Mouse (Mus musculus) lung, embryonic 14.5 days (tissue): Measurements from ENCODE around the gene Dzip1l. TPM values are rescaled to one million over a fixed set of nuclear protein-coding genes. Genes with fewer than 3 reads are reported as not detected.

Experiments used
- ATAC-seq: fragments of 200-750 bp; cut with Nextera tagmentation; 2 replicates; pipeline ENCODE4 v1.8.0; 2017; ENCODE audit warnings: mild to moderate bottlenecking, moderate TSS enrichment, moderate library complexity; ENCODE audit not compliant: insufficient read depth
- DNase-seq: peaks from one replicate; pipeline ENCODE4 v3.0.0-alpha.2; 2015
- H3K27ac ChIP-seq: fragments of 300-500 bp; sonication (generic); 2 replicates; pipeline ENCODE4 v1.5.1; 2014; ENCODE audit warnings: low read depth, mild to moderate bottlenecking, moderate library complexity
- H3K27me3 ChIP-seq: fragments of 300-500 bp; sonication (generic); 2 replicates; pipeline ENCODE4 v1.6.1; 2014; ENCODE audit warnings: low read length, control low read depth; ENCODE audit not compliant: insufficient read depth
- H3K36me3 ChIP-seq: fragments of 300-500 bp; sonication (generic); 2 replicates; pipeline ENCODE4 v1.6.1; 2014; ENCODE audit warnings: control low read depth; ENCODE audit not compliant: insufficient read depth
- H3K4me1 ChIP-seq: fragments of 300-500 bp; sonication (generic); 2 replicates; pipeline ENCODE4 v1.6.1; 2014; ENCODE audit warnings: antibody characterized with exemption, control low read depth; ENCODE audit not compliant: insufficient read depth
- H3K4me2 ChIP-seq: fragments of 300-500 bp; sonication (generic); 2 replicates; pipeline ENCODE4 v1.6.1; 2014; ENCODE audit warnings: mild to moderate bottlenecking
- H3K4me3 ChIP-seq: fragments of 300-500 bp; sonication (generic); 2 replicates; pipeline ENCODE4 v1.5.1; 2014; ENCODE audit warnings: low read depth, low read length
- H3K9ac ChIP-seq: fragments of 300-500 bp; sonication (generic); 2 replicates; pipeline ENCODE4 v1.6.1; 2014
- H3K9me3 ChIP-seq: fragments of 300-500 bp; sonication (generic); 2 replicates; pipeline ENCODE4 v1.6.1; 2016; ENCODE audit warnings: low read depth, low read length, control low read depth
- CTCF ChIP-seq: IDR thresholded peaks from 2 replicates; pipeline ENCODE4 v1.5.1; 2016; ENCODE audit warnings: antibody characterized with exemption, low read depth
- WGBS: fragments of 180-500 bp; shearing (Covaris S2); extraction: QIAGEN DNeasy Blood & Tissue Kit; methylation state at CpG from one replicate; pipeline ENCODE4 v1.1.7; 2014; 5-methylcytosine and 5-hydroxymethylcytosine counted together
- polyA plus RNA-seq: library from polyadenylated mRNA; unstranded; fragments of >200 nt; fragmentation: Nextera tagmentation; extraction: Ambion mirVana; gene quantifications from 2 replicates; pipeline ENCODE4 v1.2.1, GENCODE M21; 2014

Dzip1l gene
- polyA plus RNA-seq, 1 experiment from 2014 or later = 33.1 TPM

DNA sequence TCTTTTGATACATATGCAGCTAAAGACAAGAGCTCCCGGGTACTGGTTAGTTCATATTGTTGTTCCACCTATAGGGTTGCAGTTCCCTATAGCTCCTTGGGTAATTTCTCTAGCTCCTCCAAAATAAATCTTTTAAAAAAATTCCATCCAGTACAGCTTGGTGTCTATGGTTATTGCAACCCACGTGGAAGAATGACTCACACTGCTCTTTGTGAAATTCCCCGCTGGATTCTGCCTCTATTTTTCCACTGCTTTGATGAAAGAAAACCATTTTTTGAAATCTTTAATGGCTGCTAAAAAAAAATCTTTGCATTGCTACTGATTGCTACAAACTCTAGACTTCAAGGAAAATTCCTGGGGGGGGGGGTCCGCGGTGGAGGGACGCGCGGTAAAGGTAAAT lies 9.6 kb upstream of the Dzip1l start:
- Histone ChIP-seq H3K4me1 (no peaks in the 10 kb centered on the region), H3K4me2 (no peak overlapping the region), H3K36me3 (no peaks in the 10 kb centered on the region), H3K9me3 (no peaks in the 10 kb centered on the region), H3K27ac (no peak overlapping the region), H3K4me3 (no peak overlapping the region), H3K27me3 (no peaks in the 10 kb centered on the region), H3K9ac (no peak overlapping the region)
- no peak for ATAC-seq
- 89% methylated on average over 7 of the region's 8 CpGs for WGBS
- TF ChIP-seq CTCF = no peak
- no peak for DNase-seq

DNA sequence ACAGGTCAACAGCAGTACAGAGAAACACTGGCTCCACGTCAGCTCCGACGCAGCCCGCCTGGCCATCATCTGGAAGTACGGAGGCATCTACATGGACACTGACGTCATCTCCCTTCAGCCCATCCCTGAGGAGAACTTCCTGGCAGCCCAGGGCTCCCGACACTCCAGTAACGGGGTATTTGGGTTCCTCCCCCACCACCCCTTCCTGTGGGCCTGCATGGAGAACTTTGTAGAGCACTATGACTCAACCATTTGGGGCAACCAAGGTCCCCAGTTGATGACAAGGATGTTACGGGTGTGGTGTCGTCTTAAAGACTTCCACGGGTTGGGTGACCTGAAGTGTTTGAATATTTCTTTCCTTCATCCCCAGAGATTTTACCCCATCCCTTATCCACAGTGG lies 9.1 kb upstream of the Dzip1l start:
- Histone ChIP-seq H3K4me3 (no peak overlapping the region), H3K36me3 (no peaks in the 10 kb centered on the region), H3K27ac (no peak overlapping the region), H3K4me2 (no peak overlapping the region), H3K9me3 (no peaks in the 10 kb centered on the region), H3K4me1 (no peaks in the 10 kb centered on the region), H3K9ac (no peak overlapping the region), H3K27me3 (no peaks in the 10 kb centered on the region)
- ATAC-seq = no peak
- no peak for TF ChIP-seq CTCF
- 85% methylated on average over 11 of the region's 11 CpGs for WGBS
- no peak for DNase-seq

DNA sequence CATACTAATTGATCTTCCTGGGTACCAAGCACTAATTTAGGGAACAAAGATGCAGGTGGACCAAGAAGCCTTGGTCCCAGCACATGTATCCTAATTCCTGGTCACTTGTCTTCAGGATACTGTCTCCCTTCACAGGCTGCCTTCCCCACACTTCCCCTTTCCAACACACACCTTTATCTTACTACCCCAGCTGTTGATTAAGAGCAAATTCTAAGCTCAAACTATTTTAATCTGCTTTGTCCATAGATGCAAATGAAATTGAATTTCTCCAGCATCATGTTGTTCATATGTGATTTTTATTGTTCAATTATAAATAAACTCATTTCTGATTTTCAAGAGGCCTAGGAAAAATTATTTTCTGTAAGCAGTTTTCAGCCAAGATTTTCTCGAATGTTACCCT lies 7.3 kb upstream of the Dzip1l start:
- H3K9ac ChIP-seq = no peak overlapping the region
- no peaks in the 10 kb centered on the region for H3K27me3 ChIP-seq
- H3K36me3 ChIP-seq = no peaks in the 10 kb centered on the region
- H3K4me1 ChIP-seq = no peaks in the 10 kb centered on the region
- DNase-seq = no peak
- no peaks in the 10 kb centered on the region for H3K9me3 ChIP-seq
- H3K4me3 ChIP-seq = no peak overlapping the region
- ATAC-seq = no peak
- WGBS = 67% methylated on average over 1 of the region's 1 CpGs
- TF ChIP-seq CTCF = no peak
- no peak overlapping the region for H3K4me2 ChIP-seq
- H3K27ac ChIP-seq = no peak overlapping the region

DNA sequence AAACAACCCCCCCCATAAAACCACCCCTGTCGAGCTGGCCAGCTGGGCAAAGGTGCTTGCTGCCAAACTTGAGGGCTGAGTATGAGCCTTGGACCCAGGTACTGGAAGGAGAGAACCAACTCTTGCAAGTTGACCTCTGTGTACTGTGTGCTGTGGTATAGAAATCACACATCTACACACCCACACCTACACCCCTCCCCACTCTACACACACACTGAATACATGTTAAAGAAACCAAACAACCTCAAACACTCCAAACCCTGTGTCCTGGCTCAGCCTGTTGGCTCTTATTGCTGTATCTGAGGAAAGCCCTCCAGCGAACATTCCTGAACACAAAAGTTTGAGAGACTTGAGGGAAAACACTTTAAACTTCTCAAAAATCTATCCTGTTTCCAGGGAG lies 6.3 kb upstream of the Dzip1l start:
- peak; percentile 56 for DNase-seq
- H3K4me3 ChIP-seq = no peak overlapping the region
- WGBS = 26% methylated on average over 2 of the region's 2 CpGs
- no peaks in the 10 kb centered on the region for H3K4me1 ChIP-seq
- no peak overlapping the region for H3K27ac ChIP-seq
- no peaks in the 10 kb centered on the region for H3K27me3 ChIP-seq
- ATAC-seq = peak; percentile 66
- H3K36me3 ChIP-seq = no peaks in the 10 kb centered on the region
- H3K9me3 ChIP-seq = no peaks in the 10 kb centered on the region
- TF ChIP-seq CTCF = no peak
- H3K9ac ChIP-seq = no peak overlapping the region
- H3K4me2 ChIP-seq = no peak overlapping the region

DNA sequence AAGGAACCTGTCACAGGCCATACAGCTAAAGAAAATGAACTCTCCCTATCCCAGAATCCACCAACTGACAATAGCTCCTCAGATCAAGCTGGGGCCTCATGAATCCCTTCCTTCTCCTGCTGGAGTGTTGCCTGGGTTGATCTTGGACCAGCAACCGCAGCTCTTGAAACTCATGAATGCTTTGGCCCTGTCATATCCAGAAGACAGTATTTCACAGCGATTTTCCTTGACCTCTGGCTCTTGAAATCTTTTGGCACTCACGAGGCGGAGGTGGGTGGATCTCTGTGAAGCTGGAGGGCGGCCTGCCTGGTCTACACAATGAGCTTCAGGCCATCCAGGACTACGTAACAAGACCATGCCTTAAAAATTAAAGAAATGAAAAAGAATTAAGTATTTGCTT lies 5.2 kb upstream of the Dzip1l start:
- Histone ChIP-seq H3K36me3 (no peaks in the 10 kb centered on the region), H3K9ac (no peak overlapping the region), H3K4me2 (no peak overlapping the region), H3K4me3 (no peak overlapping the region), H3K27me3 (no peaks in the 10 kb centered on the region), H3K4me1 (peaks cover 5% of the 10 kb centered on the region; the same call in 1 of the 2 replicates), H3K9me3 (no peaks in the 10 kb centered on the region), H3K27ac (0 out of 2 replicates have a peak overlapping the region, but pooled peaks have one; percentile 20)
- no peak for TF ChIP-seq CTCF
- DNase-seq (no peak), ATAC-seq (no peak)
- 62% methylated on average over 6 of the region's 6 CpGs for WGBS

DNA sequence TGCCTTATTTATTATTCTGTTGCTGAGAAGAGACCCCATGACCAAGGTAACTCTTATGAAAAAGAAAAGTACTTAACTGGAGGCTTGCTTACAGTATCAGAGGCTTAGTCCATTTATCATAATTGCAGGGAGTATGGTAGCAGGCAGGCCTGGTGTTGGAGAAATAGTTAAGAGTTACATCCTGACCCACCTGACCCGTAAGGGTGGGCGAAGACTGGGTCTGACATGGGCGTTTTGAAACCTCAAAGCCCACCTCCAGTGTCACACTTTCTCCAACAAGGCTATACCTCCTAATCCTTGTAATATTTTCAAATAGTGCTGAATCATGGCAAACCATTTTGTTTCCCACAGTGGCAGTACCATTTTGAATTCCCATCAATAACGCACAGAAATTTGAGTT lies 715 bp upstream of the Dzip1l start:
- H3K36me3 ChIP-seq = no peaks in the 10 kb centered on the region; the same call in 1 of the 2 replicates
- H3K27ac ChIP-seq = peak overlapping the region; percentile 92; the same call in 1 of the 2 replicates
- H3K9me3 ChIP-seq = no peaks in the 10 kb centered on the region
- no peak for ATAC-seq
- H3K4me3 ChIP-seq = peak overlapping the region; percentile 57; the same call in 1 of the 2 replicates
- no peak for DNase-seq
- peaks cover 5% of the 10 kb centered on the region; the same call in 1 of the 2 replicates for H3K4me1 ChIP-seq
- peak overlapping the region; percentile 75 for H3K4me2 ChIP-seq
- 0 out of 2 replicates have a peak overlapping the region, but pooled peaks have one; percentile 69 for H3K9ac ChIP-seq
- H3K27me3 ChIP-seq = no peaks in the 10 kb centered on the region
- no peak for TF ChIP-seq CTCF
- 57% methylated on average over 4 of the region's 4 CpGs for WGBS

DNA sequence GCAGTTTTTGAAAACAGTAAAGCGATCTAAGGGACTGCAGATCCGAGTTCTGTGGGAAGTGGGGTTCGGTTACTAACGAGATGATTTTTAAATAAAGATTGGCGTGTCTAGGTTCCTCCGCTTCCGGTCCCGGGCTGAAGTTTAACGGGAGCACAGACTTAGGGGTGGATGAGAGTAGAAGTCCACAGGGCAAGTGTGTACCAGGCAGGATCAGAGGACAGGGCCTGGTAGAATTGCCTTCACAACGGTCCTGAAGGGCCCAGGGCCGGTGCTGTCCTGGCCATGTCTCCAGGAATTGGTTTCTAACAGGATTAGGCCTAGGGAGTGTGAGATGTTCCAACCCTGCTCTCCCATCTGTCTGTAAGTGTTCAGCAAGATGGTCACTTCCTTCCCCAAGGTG lies 775 bp downstream of the Dzip1l start:
- 0% methylated on average over 11 of the region's 11 CpGs for WGBS
- H3K27me3 ChIP-seq = no peaks in the 10 kb centered on the region
- H3K9me3 ChIP-seq = no peaks in the 10 kb centered on the region
- peak; percentile 44 for ATAC-seq
- no peak for DNase-seq
- H3K4me2 ChIP-seq = peak overlapping the region; percentile 75
- H3K27ac ChIP-seq = peak overlapping the region; percentile 92
- H3K36me3 ChIP-seq = peaks cover 13% of the 10 kb centered on the region
- TF ChIP-seq CTCF = no peak
- peak overlapping the region; percentile 57 for H3K4me3 ChIP-seq
- peak overlapping the region; percentile 69 for H3K9ac ChIP-seq
- H3K4me1 ChIP-seq = peaks cover 5% of the 10 kb centered on the region; the same call in 1 of the 2 replicates
